Mouse (Mus musculus) heart, postnatal 0 days (tissue): ENCODE measurements at regions not wholly inside any gene's neighbourhood (a gene's known extent, or its start where the extent isn't known, plus 50 kb on each side); places are given as distances from the start of the nearest gene placed in this dataset.

ENCODE experiments used
- ATAC-seq: fragments of 200-750 bp; cut with Nextera tagmentation; 2 replicates; pipeline ENCODE4 v1.8.0; 2017; ENCODE audit warnings: low read depth, moderate number of reproducible peaks, moderate library complexity; ENCODE audit not compliant: insufficient read depth
- DNase-seq: peaks from one replicate; pipeline ENCODE4 v3.0.0-alpha.2; 2016; ENCODE audit warnings: low spot score
- H3K27ac ChIP-seq: fragments of 300-500 bp; sonication (generic); 2 replicates; pipeline ENCODE4 v1.5.1; 2014; ENCODE audit warnings: low read depth, mild to moderate bottlenecking
- H3K27me3 ChIP-seq: fragments of 300-500 bp; sonication (generic); 2 replicates; pipeline ENCODE4 v1.6.1; 2014; ENCODE audit warnings: low read length, mixed read lengths; ENCODE audit not compliant: control insufficient read depth, insufficient read depth
- H3K36me3 ChIP-seq: fragments of 300-500 bp; sonication (generic); replicated peaks from 2 replicates; pipeline ENCODE4 v1.6.1; 2014; ENCODE audit warnings: low read length, mixed read lengths; ENCODE audit not compliant: control insufficient read depth, insufficient read depth
- H3K4me1 ChIP-seq: fragments of 300-500 bp; sonication (generic); 2 replicates; pipeline ENCODE4 v1.6.1; 2014; ENCODE audit warnings: antibody characterized with exemption; ENCODE audit not compliant: control insufficient read depth, insufficient read depth
- H3K4me2 ChIP-seq: fragments of 300-500 bp; sonication (generic); 2 replicates; pipeline ENCODE4 v1.6.1; 2014; ENCODE audit warnings: low read depth, mild to moderate bottlenecking, low read length, moderate library complexity
- H3K4me3 ChIP-seq: fragments of 300-500 bp; sonication (generic); 2 replicates; pipeline ENCODE4 v1.5.1; 2014; ENCODE audit warnings: low read depth, low read length
- H3K9ac ChIP-seq: fragments of 300-500 bp; sonication (generic); replicated peaks from 2 replicates; pipeline ENCODE4 v1.6.1; 2014; ENCODE audit warnings: low read depth, low read length, mixed read lengths
- H3K9me3 ChIP-seq: fragments of 300-500 bp; sonication (generic); replicated peaks from 2 replicates; pipeline ENCODE4 v1.6.1; 2016; ENCODE audit warnings: low read length; ENCODE audit not compliant: control insufficient read depth
- CTCF ChIP-seq: IDR thresholded peaks from 2 replicates; pipeline ENCODE4 v1.5.1; 2016; ENCODE audit warnings: antibody characterized with exemption, control low read depth, low read depth
- EP300 ChIP-seq: IDR thresholded peaks from 2 replicates; pipeline ENCODE4 v1.6.1; 2016; ENCODE audit warnings: antibody characterized with exemption, low read depth
- WGBS: fragments of 180-500 bp; shearing (Covaris S2); extraction: QIAGEN DNeasy Blood & Tissue Kit; methylation state at CpG from one replicate; pipeline ENCODE4 v1.1.7; 2014; 5-methylcytosine and 5-hydroxymethylcytosine counted together

DNA sequence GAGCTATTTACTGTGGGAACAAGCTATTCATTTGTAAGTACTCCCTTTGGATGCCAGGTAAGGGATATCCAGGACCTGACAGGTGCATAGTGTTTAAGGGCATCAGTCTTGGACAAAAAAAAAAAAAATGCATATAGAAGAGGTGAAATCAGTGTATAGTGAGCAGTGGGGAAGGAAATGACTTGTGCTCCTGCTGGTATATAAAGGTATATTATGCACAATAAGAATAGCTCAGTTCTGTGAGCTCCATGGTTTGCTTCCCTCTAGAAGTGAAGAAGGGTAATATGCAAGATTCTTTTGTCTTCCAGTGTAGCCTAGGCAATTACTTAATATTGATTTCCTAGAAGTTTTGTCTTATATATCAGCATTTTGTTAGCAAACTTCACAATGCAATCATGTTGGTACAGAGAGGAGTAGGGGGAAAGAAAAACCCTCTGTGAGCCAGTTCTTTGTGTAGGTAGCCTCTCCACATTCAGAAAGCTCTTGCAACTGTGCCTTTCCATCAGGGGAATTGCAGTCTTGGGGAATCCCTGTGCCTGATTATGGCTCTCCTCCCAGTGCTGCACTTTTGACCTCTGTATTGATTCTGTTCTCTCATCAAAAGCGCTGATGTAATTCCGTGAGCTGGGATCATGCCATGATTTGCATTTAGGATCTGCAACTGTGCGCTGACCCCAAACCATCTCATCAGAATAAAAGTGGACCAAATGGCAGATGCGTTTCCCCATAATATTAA is 840.7 kb upstream of the Gm5150 start:
- 70% methylated on average over 4 of the region's 4 CpGs for WGBS
- no peaks in the 10 kb centered on the region for H3K4me1 ChIP-seq
- H3K9ac ChIP-seq: no peak overlapping the region
- no peaks in the 10 kb centered on the region for H3K36me3 ChIP-seq
- no peak overlapping the region for H3K4me2 ChIP-seq
- H3K9me3 ChIP-seq: no peaks in the 10 kb centered on the region
- H3K27ac ChIP-seq: no peak overlapping the region
- H3K4me3 ChIP-seq: no peak overlapping the region
- ATAC-seq (no peak), DNase-seq (no peak)
- H3K27me3 ChIP-seq: no peaks in the 10 kb centered on the region
- no peak for TF ChIP-seq CTCF
- TF ChIP-seq EP300: no peak

DNA sequence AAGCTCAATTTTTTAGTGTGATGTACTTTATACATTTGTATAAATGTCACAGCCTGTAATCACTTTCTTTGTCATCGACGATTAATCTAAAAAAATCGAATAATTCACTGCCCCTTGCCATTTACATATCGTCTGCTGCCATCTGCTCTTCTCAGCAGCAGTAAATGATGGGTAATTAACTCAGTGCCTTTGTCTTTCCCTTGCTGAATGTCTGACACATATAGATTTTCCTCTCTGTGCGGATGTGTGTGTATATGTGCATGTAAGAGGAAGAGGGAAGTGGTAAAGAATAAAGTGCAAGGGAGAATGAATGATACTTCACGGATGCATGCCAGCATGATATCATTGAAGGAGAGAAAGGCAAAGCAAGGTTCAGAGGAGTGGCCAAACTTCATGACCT is 814.3 kb upstream of the Gm5150 start:
- TF ChIP-seq CTCF (no peak), EP300 (no peak)
- Histone ChIP-seq H3K27me3 (no peaks in the 10 kb centered on the region), H3K9me3 (no peaks in the 10 kb centered on the region), H3K36me3 (no peaks in the 10 kb centered on the region), H3K27ac (no peak overlapping the region), H3K4me2 (no peak overlapping the region), H3K4me3 (no peak overlapping the region), H3K9ac (no peak overlapping the region), H3K4me1 (no peaks in the 10 kb centered on the region)
- ATAC-seq: no peak
- whole genome bisulfite sequencing: 67% methylated on average over 6 of the region's 6 CpGs
- DNase-seq: no peak

DNA sequence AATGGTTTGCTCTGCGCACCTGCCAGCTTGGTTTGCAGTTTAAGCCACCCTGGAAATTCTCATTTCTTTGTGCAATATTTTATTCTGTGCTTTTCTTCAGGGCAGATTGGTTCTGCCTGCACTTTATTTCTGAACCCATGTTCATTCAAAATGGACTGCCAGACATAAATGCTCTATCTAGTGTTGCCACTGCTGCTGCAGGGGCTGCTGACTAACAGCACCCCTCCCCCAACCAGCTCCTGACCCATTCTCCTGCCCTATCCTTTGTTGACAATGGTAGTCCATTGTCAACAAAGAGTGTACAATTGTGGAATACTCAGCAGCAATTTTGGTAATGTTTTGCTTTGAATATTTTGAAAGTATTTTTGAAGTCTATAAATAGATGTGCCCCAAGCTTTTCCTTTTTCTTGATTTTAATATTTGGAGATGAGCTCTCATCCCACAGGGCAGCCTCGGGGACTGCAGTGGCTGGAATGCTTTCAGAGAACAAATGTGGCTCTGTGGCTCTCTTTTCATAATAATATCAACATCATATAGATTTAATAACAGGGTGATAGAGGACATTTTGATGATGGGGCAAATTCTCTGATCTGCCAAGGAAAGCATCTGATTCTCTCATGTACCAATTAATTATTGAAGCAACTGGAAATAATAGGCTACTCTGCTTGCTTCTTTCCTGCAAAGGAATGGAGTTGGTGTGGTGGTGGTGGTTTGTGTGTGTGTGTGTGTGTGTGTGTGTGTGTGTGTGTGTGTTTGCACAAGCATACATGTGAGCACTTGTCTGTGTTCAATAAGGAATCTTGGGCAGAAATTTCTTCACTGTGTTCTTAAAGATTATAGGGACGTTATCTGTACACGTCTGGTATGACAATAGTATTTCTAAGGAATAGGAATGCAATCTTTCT is 813.2 kb upstream of the Gm5150 start:
- Histone ChIP-seq H3K36me3 (no peaks in the 10 kb centered on the region), H3K27me3 (no peaks in the 10 kb centered on the region), H3K9ac (no peak overlapping the region), H3K9me3 (no peaks in the 10 kb centered on the region), H3K4me2 (no peak overlapping the region), H3K4me3 (no peak overlapping the region), H3K4me1 (no peaks in the 10 kb centered on the region), H3K27ac (no peak overlapping the region)
- 65% methylated on average over 4 of the region's 4 CpGs for WGBS
- no peak for TF ChIP-seq CTCF
- no peak for TF ChIP-seq EP300
- no peak for DNase-seq
- no peak for ATAC-seq

DNA sequence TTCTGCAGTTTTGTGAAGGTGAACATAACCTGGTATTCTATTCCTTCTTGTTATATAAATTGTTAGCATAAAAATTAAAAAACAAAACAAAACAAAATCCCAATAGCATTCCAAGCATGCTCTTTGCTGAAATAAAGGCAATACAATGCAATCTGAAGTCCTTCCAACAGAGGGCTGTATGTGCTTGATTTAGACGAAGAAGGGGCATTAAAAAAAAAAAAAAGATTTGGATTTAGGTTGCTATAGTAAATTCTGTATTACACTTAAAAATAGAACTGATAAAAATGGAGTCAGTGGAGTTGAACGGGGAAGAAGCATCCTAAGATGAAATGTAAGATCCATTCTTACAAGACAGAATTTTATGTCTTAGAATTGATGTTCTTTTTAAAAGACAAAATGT is 810.6 kb upstream of the Gm5150 start:
- no peak for DNase-seq
- Histone ChIP-seq H3K36me3 (no peaks in the 10 kb centered on the region), H3K27ac (no peak overlapping the region), H3K9me3 (no peaks in the 10 kb centered on the region), H3K4me2 (no peak overlapping the region), H3K4me1 (no peaks in the 10 kb centered on the region), H3K4me3 (no peak overlapping the region), H3K9ac (no peak overlapping the region), H3K27me3 (no peaks in the 10 kb centered on the region)
- ATAC-seq: no peak
- TF ChIP-seq CTCF (peak; percentile 41), EP300 (no peak)
- 8% methylated on average over 2 of the region's 2 CpGs for WGBS

DNA sequence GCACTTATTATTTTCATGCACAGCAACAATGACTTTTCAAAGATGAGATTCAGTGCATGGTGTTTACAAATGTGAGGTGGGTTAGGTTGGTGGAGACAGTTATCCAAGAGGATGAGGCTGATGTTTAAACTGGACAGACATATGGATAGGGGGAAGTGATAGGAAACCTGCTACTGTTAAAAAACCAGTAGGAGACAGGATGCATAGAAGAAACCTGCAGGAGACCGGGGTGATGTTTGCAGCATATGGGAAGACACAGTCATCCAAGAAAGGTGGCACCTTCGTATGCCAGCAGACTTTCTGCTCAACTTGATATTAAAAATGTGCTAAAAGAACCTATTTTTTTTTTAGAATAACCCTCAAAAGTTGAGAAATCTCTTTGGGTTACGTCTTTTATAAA is 809.9 kb upstream of the Gm5150 start:
- H3K9me3 ChIP-seq: no peaks in the 10 kb centered on the region
- no peaks in the 10 kb centered on the region for H3K36me3 ChIP-seq
- H3K4me3 ChIP-seq: no peak overlapping the region
- H3K27ac ChIP-seq: no peak overlapping the region
- no peak overlapping the region for H3K9ac ChIP-seq
- no peaks in the 10 kb centered on the region for H3K27me3 ChIP-seq
- H3K4me1 ChIP-seq: no peaks in the 10 kb centered on the region
- no peak overlapping the region for H3K4me2 ChIP-seq
- DNase-seq (no peak), ATAC-seq (no peak)
- 37% methylated on average over 3 of the region's 3 CpGs for WGBS
- no peak for TF ChIP-seq CTCF
- no peak for TF ChIP-seq EP300
